Mouse (Mus musculus): ENCODE measurements around the gene Cdc42bpg.

DNA sequence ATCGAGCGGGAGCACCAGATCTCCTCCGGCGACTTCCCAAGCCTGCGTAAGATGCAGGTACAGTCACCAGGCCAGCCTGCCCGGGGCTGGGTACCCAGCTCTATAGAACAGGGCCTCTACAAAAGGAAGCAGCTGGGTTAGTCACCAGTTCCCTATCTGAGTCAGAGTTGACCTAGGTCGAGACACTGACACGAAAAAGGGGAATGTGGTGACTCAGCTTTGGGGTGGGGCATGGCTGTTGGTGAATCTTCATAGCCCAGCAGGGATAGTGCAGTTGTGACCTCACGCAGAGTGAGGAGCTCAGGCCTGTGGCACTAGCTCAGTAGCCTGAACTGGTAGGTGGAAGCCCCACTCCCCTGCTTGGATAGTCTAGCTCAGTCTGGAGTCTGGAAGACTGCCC lies 8.6 kb upstream of the Cdc42bpg start:
- TF ChIP-seq EP300 (IDR thresholded peaks at IDR 0.05; ENCODE audit: low read depth in 1 of 2, low read length in 2 of 2) (peak; percentile 80 to 81), USF2 (IDR thresholded peaks at IDR 0.05; ENCODE audit: borderline replicate concordance in 1 of 2, insufficient read depth in 1 of 2, low read depth in 1 of 2, low read length in 2 of 2) (no peak), POLR2A (IDR thresholded peaks at IDR 0.05; ENCODE audit: control insufficient read depth in 1 of 2, insufficient read depth in 1 of 2, low read depth in 1 of 2, low read length in 2 of 2, poor library complexity in 1 of 2) (no peak), ZC3H11A (IDR thresholded peaks at IDR 0.05; ENCODE audit: low read depth, low read length) (no peak), BHLHE40 (IDR thresholded peaks at IDR 0.05; ENCODE audit: borderline replicate concordance, low read depth, low read length) (peak; percentile 25; the same call in 1 of the 2 replicates), ELF1 (IDR thresholded peaks at IDR 0.05; ENCODE audit: low read depth, low read length) (0 out of 2 replicates have a peak, but pooled peaks have one; percentile 20), TCF12 (IDR thresholded peaks at IDR 0.05; ENCODE audit: low read depth, low read length) (peak; percentile 64)

Measured in MEL (cell line).